Mouse (Mus musculus) CH12.LX (cell line): ENCODE results near the gene Cfap99. TPM values are rescaled to one million over a fixed set of nuclear protein-coding genes. Genes with fewer than 3 reads are reported as not detected.

Experiments used
- DNase-seq: peaks from one replicate; pipeline ENCODE4 v3.0.0-alpha.2; 2013; ENCODE audit errors: extremely low read depth
- H3K27ac ChIP-seq: 2 replicates; pipeline ENCODE4 v1.5.1; 2012; ENCODE audit warnings: low read depth, mild to moderate bottlenecking, control low read depth, moderate library complexity; ENCODE audit not compliant: insufficient read depth
- H3K27me3 ChIP-seq: replicated peaks from 2 replicates; pipeline ENCODE3; 2012; ENCODE audit warnings: inconsistent platforms
- H3K36me3 ChIP-seq, 2 experiments: replicated peaks in 1 of 2; 2 replicates each; pipeline versions ENCODE3 to v1.6.1; 2012; ENCODE audit warnings: inconsistent platforms in 1 of 2, low read length in 1 of 2, mild to moderate bottlenecking in 1 of 2, mixed read lengths in 1 of 2, moderate library complexity in 1 of 2; ENCODE audit not compliant: control insufficient read depth in 1 of 2, insufficient read depth in 1 of 2
- H3K4me1 ChIP-seq, 2 experiments: 2 replicates each; pipeline ENCODE4 v1.6.1; 2012; ENCODE audit warnings: inconsistent platforms in 1 of 2, moderate library complexity in 1 of 2; ENCODE audit not compliant: insufficient read depth in 2 of 2, control insufficient read depth in 1 of 2
- H3K4me2 ChIP-seq: 2 replicates; pipeline ENCODE4 v1.6.1; 2012; ENCODE audit warnings: low read depth, mild to moderate bottlenecking, control low read depth; ENCODE audit not compliant: poor library complexity, insufficient read depth, severe bottlenecking
- H3K4me3 ChIP-seq, 3 experiments: fragments of 150-350 bp in 1 of 3; sonication (generic) in 1 of 3; replicated peaks in 1 of 3; 2 replicates each; pipeline versions ENCODE3 to v1.5.1; 2011 to 2012; ENCODE audit warnings: low read depth in 2 of 3, low read length in 2 of 3, mild to moderate bottlenecking in 2 of 3, moderate library complexity in 2 of 3, control low read depth in 1 of 3, improper control_type of control experiment in 1 of 3, inconsistent platforms in 1 of 3, mixed read lengths in 1 of 3; ENCODE audit not compliant: poor library complexity in 1 of 3
- H3K79me2 ChIP-seq: replicated peaks from 2 replicates; pipeline ENCODE4 v1.6.1; 2012; ENCODE audit warnings: mild to moderate bottlenecking, moderate library complexity; ENCODE audit not compliant: control insufficient read depth, poor library complexity, insufficient read depth, severe bottlenecking; ENCODE audit errors: extremely low read depth
- H3K9ac ChIP-seq: 2 replicates; pipeline ENCODE4 v1.6.1; 2012; ENCODE audit warnings: low read depth, mild to moderate bottlenecking, control low read depth, moderate library complexity; ENCODE audit not compliant: insufficient read depth
- H3K9me3 ChIP-seq: replicated peaks from 2 replicates; pipeline ENCODE3; 2012; ENCODE audit warnings: low read length, inconsistent platforms, mixed read lengths
- BHLHE40 ChIP-seq: IDR thresholded peaks from 2 replicates; pipeline ENCODE4 v1.6.1; 2011; ENCODE audit warnings: mild to moderate bottlenecking, low read depth, low read length, improper control_type of control experiment
- ELF1 ChIP-seq: IDR thresholded peaks from 2 replicates; pipeline ENCODE4 v1.6.1; 2014; ENCODE audit warnings: low read depth, mild to moderate bottlenecking, inconsistent platforms, low read length, improper control_type of control experiment
- EP300 ChIP-seq: IDR thresholded peaks from 2 replicates; pipeline ENCODE4 v1.6.1; 2011; ENCODE audit warnings: low read length, improper control_type of control experiment
- JUND ChIP-seq: conservative IDR thresholded peaks from 2 replicates; pipeline ENCODE4 v1.6.1; 2011; ENCODE audit warnings: low read depth, low read length, improper control_type of control experiment
- MAFK ChIP-seq: IDR thresholded peaks from 2 replicates; pipeline ENCODE4 v1.6.1; 2011; ENCODE audit warnings: low read length, improper control_type of control experiment; ENCODE audit not compliant: insufficient replicate concordance
- MAZ ChIP-seq: IDR thresholded peaks from 2 replicates; pipeline ENCODE4 v1.6.1; 2012; ENCODE audit warnings: low read depth, mild to moderate bottlenecking, inconsistent platforms, low read length, improper control_type of control experiment, moderate library complexity
- MYC ChIP-seq: IDR thresholded peaks from 2 replicates; pipeline ENCODE4 v1.6.1; 2011; ENCODE audit warnings: low read depth, mild to moderate bottlenecking, improper control_type of control experiment, low read length
- NELFE ChIP-seq: IDR thresholded peaks from 2 replicates; pipeline ENCODE4 v1.6.1; 2011; ENCODE audit warnings: low read depth, low read length, improper control_type of control experiment
- PAX5 ChIP-seq: IDR thresholded peaks from 2 replicates; pipeline ENCODE4 v1.6.1; 2012; ENCODE audit warnings: low read length, inconsistent platforms, mixed read lengths
- RAD21 ChIP-seq: IDR thresholded peaks from 2 replicates; pipeline ENCODE4 v1.6.1; 2011; ENCODE audit warnings: low read depth, mild to moderate bottlenecking, low read length, improper control_type of control experiment, moderate library complexity
- RCOR1 ChIP-seq: conservative IDR thresholded peaks from 2 replicates; pipeline ENCODE4 v1.6.1; 2012; ENCODE audit warnings: low read depth, mild to moderate bottlenecking, inconsistent platforms, low read length, improper control_type of control experiment
- SIN3A ChIP-seq: IDR thresholded peaks from 2 replicates; pipeline ENCODE4 v1.6.1; 2012; ENCODE audit warnings: low read length, improper control_type of control experiment, inconsistent platforms
- SMC3 ChIP-seq: IDR thresholded peaks from 2 replicates; pipeline ENCODE4 v1.6.1; 2011; ENCODE audit warnings: low read depth, low read length, improper control_type of control experiment
- TBP ChIP-seq: conservative IDR thresholded peaks from 2 replicates; pipeline ENCODE4 v1.6.1; 2011; ENCODE audit warnings: low read depth, low read length, improper control_type of control experiment
- TCF12 ChIP-seq: IDR thresholded peaks from 2 replicates; pipeline ENCODE4 v1.6.1; 2014; ENCODE audit warnings: low read depth, mild to moderate bottlenecking, inconsistent platforms, low read length, improper control_type of control experiment
- USF1 ChIP-seq: IDR thresholded peaks from 2 replicates; pipeline ENCODE4 v1.6.1; 2014; ENCODE audit warnings: low read depth, mild to moderate bottlenecking, inconsistent platforms, low read length, improper control_type of control experiment
- ZKSCAN1 ChIP-seq: IDR thresholded peaks from 2 replicates; pipeline ENCODE4 v1.6.1; 2012; ENCODE audit warnings: low read depth, inconsistent platforms, low read length, improper control_type of control experiment, borderline replicate concordance
- ZMIZ1 ChIP-seq: IDR thresholded peaks from 2 replicates; pipeline ENCODE4 v1.6.1; 2012; ENCODE audit warnings: low read depth, mild to moderate bottlenecking, inconsistent platforms, low read length, improper control_type of control experiment
- dilution Hi-C: fragments of 300-500 bp; cut with MboI; formaldehyde crosslinking; loops from 2 replicates; pipeline ENCODE4 v1.14.3; 2020; ENCODE audit warnings: low sequenced_read_pairs; ENCODE audit not compliant: extremely low pct_unique_long_range_greater_than_20kb, extremely low pct_ligation_motif_present
- in situ Hi-C: fragments of 300-500 bp; cut with MboI; formaldehyde crosslinking; loops from 3 replicates; pipeline ENCODE4 v1.14.3; 2019; ENCODE audit warnings: low sequenced_read_pairs, low pct_ligation_motif_present, low pct_unique_long_range_greater_than_20kb, mixed read lengths
- polyA plus RNA-seq: library from polyadenylated mRNA; unstranded; fragments of >175 nt; gene quantifications from 2 replicates; pipeline ENCODE4 v1.2.1, GENCODE M21; 2012; ENCODE audit warnings: low read depth; ENCODE audit not compliant: insufficient read length
- total RNA-seq, 2 experiments: library from RNA; depleted of rRNA; stranded (reverse); fragments of 300-350 nt in 1 of 2; fragments of >200 nt in 1 of 2; gene quantifications; 2 replicates each; pipeline ENCODE4 v1.2.3; 2012 to 2014

The Cfap99 gene
- total and polyA plus RNA-seq, 3 experiments = not detected

GRCm38 (mm10) chr5:34249132-34249531, 39.3 kb upstream of the Cfap99 start:
- Histone ChIP-seq H3K9me3 (no peaks in the 10 kb centered on the region), H3K27ac (no peak overlapping the region), H3K27me3 (no peaks in the 10 kb centered on the region), H3K9ac (no peak overlapping the region), H3K79me2 (no peaks in the 10 kb centered on the region)
- TF ChIP-seq NELFE (no peak), EP300 (no peak), PAX5 (no peak), USF1 (no peak), BHLHE40 (no peak), SIN3A (no peak)
- TF ChIP-seq, all 38 proteins: peak for 0
- no peak overlapping the region for H3K4me2 ChIP-seq
- dilution Hi-C loops (no loop called here), in situ Hi-C loops (loop anchor here (5.0 kb wide), 1 partner anchor 42 kb away; no protein-coding TSS in a partner anchor)
- H3K36me3 ChIP-seq = no peaks in the 10 kb centered on the region
- H3K4me3 ChIP-seq = no peak overlapping the region
- H3K4me1 ChIP-seq = peaks cover 3 to 25% of the 10 kb centered on the region in 2 experiments; a peak in 3 of 4 replicates
- no peak for DNase-seq

GRCm38 (mm10) chr5:34250090-34250489, 38.3 kb upstream of the Cfap99 start:
- H3K27me3 ChIP-seq = no peaks in the 10 kb centered on the region
- H3K36me3 ChIP-seq = no peaks in the 10 kb centered on the region
- no peaks in the 10 kb centered on the region for H3K9me3 ChIP-seq
- in situ Hi-C loops = no loop called here
- H3K79me2 ChIP-seq = no peaks in the 10 kb centered on the region
- H3K4me1 ChIP-seq = peaks cover 3 to 18% of the 10 kb centered on the region in 2 experiments; a peak in 3 of 4 replicates
- no peak overlapping the region for H3K4me2 ChIP-seq
- no peak for TF ChIP-seq ZMIZ1
- no peak for TF ChIP-seq TBP
- TF ChIP-seq RAD21 = no peak
- no peak for TF ChIP-seq ELF1
- no peak for TF ChIP-seq NELFE
- TF ChIP-seq RCOR1 = no peak
- no peak for TF ChIP-seq MYC
- no peak for TF ChIP-seq SMC3
- TF ChIP-seq MAFK = no peak
- TF ChIP-seq TCF12 = no peak
- no peak for TF ChIP-seq EP300
- no peak for TF ChIP-seq JUND
- no peak for TF ChIP-seq ZKSCAN1
- no peak for TF ChIP-seq MAZ
- TF ChIP-seq, all 38 proteins: peak for 0
- Histone ChIP-seq H3K27ac (no peak overlapping the region), H3K9ac (no peak overlapping the region), H3K4me3 (no peak overlapping the region)
- dilution Hi-C loops = no loop called here
- no peak for DNase-seq
